Mouse (Mus musculus) CH12.LX (cell line): ENCODE measurements around the gene Skap1. TPM values are rescaled to one million over a fixed set of nuclear protein-coding genes. Genes with fewer than 3 reads are reported as not detected.

ENCODE experiments used
- DNase-seq: peaks from one replicate; pipeline ENCODE4 v3.0.0-alpha.2; 2013; ENCODE audit errors: extremely low read depth
- H3K27ac ChIP-seq: 2 replicates; pipeline ENCODE4 v1.5.1; 2012; ENCODE audit warnings: low read depth, mild to moderate bottlenecking, control low read depth, moderate library complexity; ENCODE audit not compliant: insufficient read depth
- H3K27me3 ChIP-seq: replicated peaks from 2 replicates; pipeline ENCODE3; 2012; ENCODE audit warnings: inconsistent platforms
- H3K36me3 ChIP-seq, 2 experiments: replicated peaks in 1 of 2; 2 replicates each; pipeline versions ENCODE3 to v1.6.1; 2012; ENCODE audit warnings: inconsistent platforms in 1 of 2, low read length in 1 of 2, mild to moderate bottlenecking in 1 of 2, mixed read lengths in 1 of 2, moderate library complexity in 1 of 2; ENCODE audit not compliant: control insufficient read depth in 1 of 2, insufficient read depth in 1 of 2
- H3K4me1 ChIP-seq, 2 experiments: 2 replicates each; pipeline ENCODE4 v1.6.1; 2012; ENCODE audit warnings: inconsistent platforms in 1 of 2, moderate library complexity in 1 of 2; ENCODE audit not compliant: insufficient read depth in 2 of 2, control insufficient read depth in 1 of 2
- H3K4me2 ChIP-seq: 2 replicates; pipeline ENCODE4 v1.6.1; 2012; ENCODE audit warnings: low read depth, mild to moderate bottlenecking, control low read depth; ENCODE audit not compliant: poor library complexity, insufficient read depth, severe bottlenecking
- H3K4me3 ChIP-seq, 3 experiments: fragments of 150-350 bp in 1 of 3; sonication (generic) in 1 of 3; replicated peaks in 1 of 3; 2 replicates each; pipeline versions ENCODE3 to v1.5.1; 2011 to 2012; ENCODE audit warnings: low read depth in 2 of 3, low read length in 2 of 3, mild to moderate bottlenecking in 2 of 3, moderate library complexity in 2 of 3, control low read depth in 1 of 3, improper control_type of control experiment in 1 of 3, inconsistent platforms in 1 of 3, mixed read lengths in 1 of 3; ENCODE audit not compliant: poor library complexity in 1 of 3
- H3K79me2 ChIP-seq: replicated peaks from 2 replicates; pipeline ENCODE4 v1.6.1; 2012; ENCODE audit warnings: mild to moderate bottlenecking, moderate library complexity; ENCODE audit not compliant: control insufficient read depth, poor library complexity, insufficient read depth, severe bottlenecking; ENCODE audit errors: extremely low read depth
- H3K9ac ChIP-seq: 2 replicates; pipeline ENCODE4 v1.6.1; 2012; ENCODE audit warnings: low read depth, mild to moderate bottlenecking, control low read depth, moderate library complexity; ENCODE audit not compliant: insufficient read depth
- H3K9me3 ChIP-seq: replicated peaks from 2 replicates; pipeline ENCODE3; 2012; ENCODE audit warnings: low read length, inconsistent platforms, mixed read lengths
- BHLHE40 ChIP-seq: IDR thresholded peaks from 2 replicates; pipeline ENCODE4 v1.6.1; 2011; ENCODE audit warnings: mild to moderate bottlenecking, low read depth, low read length, improper control_type of control experiment
- CHD1 ChIP-seq: IDR thresholded peaks from 2 replicates; pipeline ENCODE4 v1.6.1; 2012; ENCODE audit warnings: low read depth, low read length, improper control_type of control experiment, inconsistent platforms
- E2F4 ChIP-seq: IDR thresholded peaks from 2 replicates; pipeline ENCODE4 v1.6.1; 2011; ENCODE audit warnings: low read depth, low read length, improper control_type of control experiment; ENCODE audit not compliant: insufficient replicate concordance
- ELF1 ChIP-seq: IDR thresholded peaks from 2 replicates; pipeline ENCODE4 v1.6.1; 2014; ENCODE audit warnings: low read depth, mild to moderate bottlenecking, inconsistent platforms, low read length, improper control_type of control experiment
- ETS1 ChIP-seq: conservative IDR thresholded peaks from 2 replicates; pipeline ENCODE4 v1.6.1; 2012; ENCODE audit warnings: low read depth, mild to moderate bottlenecking, inconsistent platforms, low read length, improper control_type of control experiment, moderate library complexity
- HCFC1 ChIP-seq: IDR thresholded peaks from 2 replicates; pipeline ENCODE4 v1.6.1; 2012; ENCODE audit warnings: low read depth, mild to moderate bottlenecking, inconsistent platforms, low read length, improper control_type of control experiment
- IRF4 ChIP-seq: IDR thresholded peaks from 2 replicates; pipeline ENCODE4 v1.6.1; 2014; ENCODE audit warnings: low read depth, mild to moderate bottlenecking, inconsistent platforms, low read length, improper control_type of control experiment
- JUN ChIP-seq: IDR thresholded peaks from 2 replicates; pipeline ENCODE4 v1.6.1; 2011; ENCODE audit warnings: low read depth, mild to moderate bottlenecking, low read length, improper control_type of control experiment, moderate library complexity; ENCODE audit not compliant: insufficient read depth
- KAT2A ChIP-seq: IDR thresholded peaks from 2 replicates; pipeline ENCODE4 v1.6.1; 2012; ENCODE audit warnings: low read length, improper control_type of control experiment, inconsistent platforms; ENCODE audit not compliant: insufficient replicate concordance
- MAZ ChIP-seq: IDR thresholded peaks from 2 replicates; pipeline ENCODE4 v1.6.1; 2012; ENCODE audit warnings: low read depth, mild to moderate bottlenecking, inconsistent platforms, low read length, improper control_type of control experiment, moderate library complexity
- MEF2A ChIP-seq: IDR thresholded peaks from 2 replicates; pipeline ENCODE4 v1.6.1; 2014; ENCODE audit warnings: low read depth, mild to moderate bottlenecking, inconsistent platforms, low read length, improper control_type of control experiment, borderline replicate concordance
- MXI1 ChIP-seq: IDR thresholded peaks from 2 replicates; pipeline ENCODE4 v1.6.1; 2011; ENCODE audit warnings: mild to moderate bottlenecking, low read depth, low read length, improper control_type of control experiment
- NELFE ChIP-seq: IDR thresholded peaks from 2 replicates; pipeline ENCODE4 v1.6.1; 2011; ENCODE audit warnings: low read depth, low read length, improper control_type of control experiment
- NRF1 ChIP-seq: IDR thresholded peaks from 2 replicates; pipeline ENCODE4 v1.6.1; 2014; ENCODE audit warnings: low read depth, mild to moderate bottlenecking, inconsistent platforms, low read length, improper control_type of control experiment, moderate library complexity
- PAX5 ChIP-seq: IDR thresholded peaks from 2 replicates; pipeline ENCODE4 v1.6.1; 2012; ENCODE audit warnings: low read length, inconsistent platforms, mixed read lengths
- POLR2A ChIP-seq: IDR thresholded peaks from 2 replicates; pipeline ENCODE4 v1.6.1; 2011; ENCODE audit warnings: low read depth, mild to moderate bottlenecking, improper control_type of control experiment, low read length
- RCOR1 ChIP-seq: conservative IDR thresholded peaks from 2 replicates; pipeline ENCODE4 v1.6.1; 2012; ENCODE audit warnings: low read depth, mild to moderate bottlenecking, inconsistent platforms, low read length, improper control_type of control experiment
- SIN3A ChIP-seq: IDR thresholded peaks from 2 replicates; pipeline ENCODE4 v1.6.1; 2012; ENCODE audit warnings: low read length, improper control_type of control experiment, inconsistent platforms
- TBP ChIP-seq: conservative IDR thresholded peaks from 2 replicates; pipeline ENCODE4 v1.6.1; 2011; ENCODE audit warnings: low read depth, low read length, improper control_type of control experiment
- TCF12 ChIP-seq: IDR thresholded peaks from 2 replicates; pipeline ENCODE4 v1.6.1; 2014; ENCODE audit warnings: low read depth, mild to moderate bottlenecking, inconsistent platforms, low read length, improper control_type of control experiment
- ZKSCAN1 ChIP-seq: IDR thresholded peaks from 2 replicates; pipeline ENCODE4 v1.6.1; 2012; ENCODE audit warnings: low read depth, inconsistent platforms, low read length, improper control_type of control experiment, borderline replicate concordance
- ZMIZ1 ChIP-seq: IDR thresholded peaks from 2 replicates; pipeline ENCODE4 v1.6.1; 2012; ENCODE audit warnings: low read depth, mild to moderate bottlenecking, inconsistent platforms, low read length, improper control_type of control experiment
- ZNF384 ChIP-seq: IDR thresholded peaks from 2 replicates; pipeline ENCODE4 v1.6.1; 2012; ENCODE audit warnings: low read depth, low read length, improper control_type of control experiment, inconsistent platforms
- dilution Hi-C: fragments of 300-500 bp; cut with MboI; formaldehyde crosslinking; loops from 2 replicates; pipeline ENCODE4 v1.14.3; 2020; ENCODE audit warnings: low sequenced_read_pairs; ENCODE audit not compliant: extremely low pct_unique_long_range_greater_than_20kb, extremely low pct_ligation_motif_present
- in situ Hi-C: fragments of 300-500 bp; cut with MboI; formaldehyde crosslinking; loops from 3 replicates; pipeline ENCODE4 v1.14.3; 2019; ENCODE audit warnings: low sequenced_read_pairs, low pct_ligation_motif_present, low pct_unique_long_range_greater_than_20kb, mixed read lengths
- polyA plus RNA-seq: library from polyadenylated mRNA; unstranded; fragments of >175 nt; gene quantifications from 2 replicates; pipeline ENCODE4 v1.2.1, GENCODE M21; 2012; ENCODE audit warnings: low read depth; ENCODE audit not compliant: insufficient read length
- total RNA-seq, 2 experiments: library from RNA; depleted of rRNA; stranded (reverse); fragments of 300-350 nt in 1 of 2; fragments of >200 nt in 1 of 2; gene quantifications; 2 replicates each; pipeline ENCODE4 v1.2.3; 2012 to 2014

Skap1 gene
- total and polyA plus RNA-seq, 3 experiments: not detected

DNA sequence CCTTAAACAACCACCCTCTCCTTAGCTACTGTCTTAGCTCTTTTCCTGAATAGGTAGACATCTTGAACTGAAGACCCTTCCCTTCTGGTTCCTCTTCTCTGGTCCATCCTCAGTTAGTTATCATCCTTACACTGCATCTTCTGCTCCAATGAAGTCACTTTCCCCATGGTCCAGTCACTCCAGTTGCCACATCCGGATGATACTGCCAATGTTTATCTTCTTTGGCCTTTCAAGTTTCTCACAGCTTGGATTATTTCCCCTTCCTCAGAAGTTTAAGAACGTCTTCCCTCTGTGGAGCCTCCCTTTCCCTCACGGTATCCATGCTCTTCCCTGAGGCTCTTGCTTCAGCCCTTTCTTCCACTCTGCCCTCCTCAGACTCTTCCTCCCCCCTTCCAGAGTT is 38.6 kb downstream of the Skap1 start:
- no peaks in the 10 kb centered on the region for H3K79me2 ChIP-seq
- no peak overlapping the region for H3K9ac ChIP-seq
- TF ChIP-seq CHD1: no peak
- TF ChIP-seq NRF1: no peak
- no peak for TF ChIP-seq ZKSCAN1
- no peak for TF ChIP-seq RCOR1
- no peak for TF ChIP-seq JUN
- no peak for TF ChIP-seq IRF4
- no peak for TF ChIP-seq ZMIZ1
- no peak for TF ChIP-seq NELFE
- no peak for TF ChIP-seq MEF2A
- TF ChIP-seq E2F4: no peak
- TF ChIP-seq TBP: no peak
- TF ChIP-seq MXI1: no peak
- TF ChIP-seq POLR2A: no peak
- DNase-seq: no peak
- H3K36me3 ChIP-seq: no peaks in the 10 kb centered on the region
- H3K27ac ChIP-seq: no peak overlapping the region
- peaks cover 73% of the 10 kb centered on the region for H3K27me3 ChIP-seq
- H3K4me3 ChIP-seq: no peak overlapping the region
- H3K9me3 ChIP-seq: no peaks in the 10 kb centered on the region
- peaks cover 0 to 4% of the 10 kb centered on the region in 2 experiments; a peak in 1 of 4 replicates for H3K4me1 ChIP-seq
- H3K4me2 ChIP-seq: no peak overlapping the region
- in situ Hi-C loops (no loop called here), dilution Hi-C loops (no loop called here)

GRCm38 (mm10) chr11:96504509-96505119 is 40.2 kb downstream of the Skap1 start:
- TF ChIP-seq ZNF384 (no peak), ELF1 (no peak), MAZ (no peak), KAT2A (no peak), SIN3A (no peak), BHLHE40 (no peak), ZKSCAN1 (no peak), TCF12 (no peak), ETS1 (no peak), MEF2A (no peak), POLR2A (no peak), JUN (no peak), PAX5 (no peak), ZMIZ1 (no peak), HCFC1 (no peak), E2F4 (no peak)
- H3K9ac ChIP-seq: no peak overlapping the region
- peaks cover 63% of the 10 kb centered on the region for H3K27me3 ChIP-seq
- no peaks in the 10 kb centered on the region for H3K79me2 ChIP-seq
- no peak for DNase-seq
- no peaks in the 10 kb centered on the region for H3K9me3 ChIP-seq
- in situ Hi-C loops: no loop called here
- H3K4me3 ChIP-seq: no peak overlapping the region
- dilution Hi-C loops: no loop called here
- H3K4me2 ChIP-seq: no peak overlapping the region
- no peak overlapping the region for H3K27ac ChIP-seq
- H3K4me1 ChIP-seq: peaks cover 0 to 4% of the 10 kb centered on the region in 2 experiments; a peak in 1 of 4 replicates
- H3K36me3 ChIP-seq: no peaks in the 10 kb centered on the region
